Mouse (Mus musculus) forebrain, embryonic 16.5 days (tissue): ENCODE results near the gene Kcnq5. TPM values are rescaled to one million over a fixed set of nuclear protein-coding genes. Genes with fewer than 3 reads are reported as not detected.
"Not testable (repeated sequence)": the region's sequence is repeated elsewhere in the genome, so short reads cannot be mapped to it uniquely, and the experiment has no call there.

ENCODE experiments used
- ATAC-seq: fragments of 200-750 bp; cut with Nextera tagmentation; 2 replicates; pipeline ENCODE4 v1.8.0; 2017; ENCODE audit warnings: mild to moderate bottlenecking, moderate library complexity
- H3K27ac ChIP-seq: fragments of 300-500 bp; sonication (generic); 2 replicates; pipeline ENCODE4 v1.5.1; 2014; ENCODE audit warnings: low read length, control low read depth
- H3K27me3 ChIP-seq: fragments of 300-500 bp; sonication (generic); replicated peaks from 2 replicates; pipeline ENCODE4 v1.6.1; 2014; ENCODE audit warnings: low read length; ENCODE audit not compliant: control insufficient read depth, insufficient read depth
- H3K36me3 ChIP-seq: fragments of 300-500 bp; sonication (generic); 2 replicates; pipeline ENCODE4 v1.6.1; 2014; ENCODE audit not compliant: control insufficient read depth, insufficient read depth
- H3K4me1 ChIP-seq: fragments of 300-500 bp; sonication (generic); replicated peaks from 2 replicates; pipeline ENCODE4 v1.6.1; 2014; ENCODE audit warnings: low read length; ENCODE audit not compliant: control insufficient read depth, insufficient read depth
- H3K4me2 ChIP-seq: fragments of 300-500 bp; sonication (generic); 2 replicates; pipeline ENCODE4 v1.6.1; 2014; ENCODE audit warnings: mild to moderate bottlenecking, low read length, control low read depth
- H3K4me3 ChIP-seq: fragments of 300-500 bp; sonication (generic); replicated peaks from 2 replicates; pipeline ENCODE4 v1.5.1; 2014; ENCODE audit warnings: mild to moderate bottlenecking, low read length, control low read depth
- H3K9ac ChIP-seq: fragments of 300-500 bp; sonication (generic); replicated peaks from 2 replicates; pipeline ENCODE4 v1.6.1; 2014; ENCODE audit warnings: low read depth, low read length, control low read depth
- H3K9me3 ChIP-seq: fragments of 300-500 bp; sonication (generic); 2 replicates; pipeline ENCODE4 v1.6.1; 2016; ENCODE audit warnings: low read length; ENCODE audit not compliant: control insufficient read depth
- WGBS: fragments of 180-500 bp; shearing (Covaris S2); extraction: QIAGEN DNeasy Blood & Tissue Kit; methylation state at CpG from one replicate; pipeline ENCODE4 v1.1.7; 2014; 5-methylcytosine and 5-hydroxymethylcytosine counted together
- polyA plus RNA-seq: library from polyadenylated mRNA; unstranded; fragments of >200 nt; fragmentation: Nextera tagmentation; extraction: Ambion mirVana; gene quantifications from 2 replicates; pipeline ENCODE4 v1.2.1, GENCODE M21; 2015

The Kcnq5 gene
- polyA plus RNA-seq, 1 experiment from 2014 or later = 3.8 TPM

DNA sequence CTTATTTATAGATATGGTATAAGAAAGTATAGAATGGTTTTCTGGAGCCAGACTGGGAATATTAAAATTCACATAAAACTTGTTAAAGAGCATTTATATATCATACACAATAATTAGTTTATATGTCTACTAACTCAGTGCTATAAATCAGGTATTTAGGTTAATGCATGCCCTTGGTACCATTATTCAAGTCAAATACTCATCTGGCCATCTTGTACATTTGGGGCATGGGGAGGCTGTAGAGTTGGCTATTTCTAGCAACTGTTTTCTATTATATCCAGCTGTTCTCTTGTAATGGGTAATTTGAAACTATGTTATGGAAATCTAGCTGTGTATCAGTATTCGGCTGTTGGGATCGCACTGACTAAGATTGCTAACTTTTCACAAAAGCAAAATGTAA is 339.3 kb downstream of the Kcnq5 start:
- no peaks in the 10 kb centered on the region for H3K27me3 ChIP-seq
- WGBS = 93% methylated on average over 2 of the region's 2 CpGs
- no peak overlapping the region for H3K27ac ChIP-seq
- ATAC-seq = no peak
- H3K9me3 ChIP-seq = no peaks in the 10 kb centered on the region
- no peak overlapping the region for H3K9ac ChIP-seq
- no peak overlapping the region for H3K4me3 ChIP-seq
- H3K4me2 ChIP-seq = no peak overlapping the region
- H3K36me3 ChIP-seq = no peaks in the 10 kb centered on the region
- H3K4me1 ChIP-seq = no peaks in the 10 kb centered on the region

DNA sequence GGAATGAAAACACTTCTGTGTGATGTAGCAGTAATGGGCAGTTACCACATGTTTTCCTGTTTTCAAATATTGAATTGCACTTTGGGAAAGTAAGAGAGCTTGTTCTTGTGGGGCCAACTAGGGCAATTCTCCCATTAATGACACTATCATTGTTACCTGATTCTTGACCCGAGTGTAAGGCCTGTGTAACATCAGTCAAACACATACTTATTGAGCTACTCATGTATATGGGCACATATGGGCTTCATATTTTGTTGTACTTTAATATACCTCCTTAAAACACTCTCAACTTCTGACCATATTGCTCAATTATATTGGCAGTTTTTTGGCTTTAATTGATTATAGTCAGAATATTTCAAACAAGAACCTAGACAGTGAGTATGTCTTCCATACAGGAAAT is 339.7 kb downstream of the Kcnq5 start:
- no peak for ATAC-seq
- Histone ChIP-seq H3K4me1 (no peaks in the 10 kb centered on the region), H3K4me2 (no peak overlapping the region), H3K27me3 (no peaks in the 10 kb centered on the region), H3K27ac (no peak overlapping the region), H3K9me3 (no peaks in the 10 kb centered on the region), H3K9ac (no peak overlapping the region), H3K4me3 (no peak overlapping the region), H3K36me3 (no peaks in the 10 kb centered on the region)
- 94% methylated on average over 1 of the region's 1 CpGs for WGBS

DNA sequence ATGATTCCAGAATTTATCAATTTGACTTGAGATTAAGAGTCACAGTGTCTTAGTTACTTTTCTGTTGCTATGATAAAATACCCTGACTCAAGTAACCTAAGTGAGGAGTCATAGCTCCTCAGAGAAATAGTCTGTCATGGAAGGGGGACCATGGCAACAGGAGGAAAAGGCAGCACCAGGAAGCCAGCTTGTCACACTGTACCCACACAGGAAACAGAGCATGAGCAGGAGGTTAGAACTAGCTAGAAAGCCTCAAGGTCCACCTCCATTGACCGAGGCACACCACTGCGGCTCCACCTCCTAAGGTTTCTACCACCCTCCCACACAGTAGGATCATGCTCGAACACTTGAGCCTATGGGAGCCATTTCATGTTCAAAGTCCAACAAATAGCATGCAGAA is 343.0 kb downstream of the Kcnq5 start:
- Histone ChIP-seq H3K36me3 (no peaks in the 10 kb centered on the region), H3K4me2 (no peak overlapping the region), H3K27ac (no peak overlapping the region), H3K9ac (no peak overlapping the region), H3K27me3 (no peaks in the 10 kb centered on the region), H3K4me1 (no peaks in the 10 kb centered on the region), H3K4me3 (no peak overlapping the region), H3K9me3 (no peaks in the 10 kb centered on the region)
- no peak for ATAC-seq
- 96% methylated on average over 3 of the region's 3 CpGs for WGBS

DNA sequence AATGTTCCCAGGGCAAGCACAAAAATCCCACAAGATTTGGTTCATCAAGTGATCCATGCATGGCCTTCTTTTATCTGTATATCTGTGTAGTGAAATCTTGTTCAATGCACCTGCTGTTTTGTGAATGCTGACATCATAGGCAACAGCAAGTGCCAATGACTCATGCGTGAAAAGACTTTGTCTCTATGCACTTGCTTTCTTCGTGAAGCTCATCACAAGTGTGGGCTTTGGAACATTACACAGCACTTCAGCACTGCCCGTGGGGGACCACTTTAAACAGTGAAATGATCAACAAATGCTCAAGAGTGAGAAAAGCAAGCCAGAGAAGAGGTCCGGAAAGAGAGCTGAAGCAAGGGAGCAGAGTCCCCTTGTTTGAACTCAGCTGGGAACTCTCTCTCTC is 345.1 kb downstream of the Kcnq5 start:
- no peak for ATAC-seq
- H3K36me3 ChIP-seq = no peaks in the 10 kb centered on the region
- H3K27ac ChIP-seq = no peak overlapping the region
- no peaks in the 10 kb centered on the region for H3K4me1 ChIP-seq
- H3K9me3 ChIP-seq = no peaks in the 10 kb centered on the region
- 34% methylated on average over 4 of the region's 4 CpGs for WGBS
- no peaks in the 10 kb centered on the region for H3K27me3 ChIP-seq
- no peak overlapping the region for H3K9ac ChIP-seq
- H3K4me2 ChIP-seq = no peak overlapping the region
- no peak overlapping the region for H3K4me3 ChIP-seq

DNA sequence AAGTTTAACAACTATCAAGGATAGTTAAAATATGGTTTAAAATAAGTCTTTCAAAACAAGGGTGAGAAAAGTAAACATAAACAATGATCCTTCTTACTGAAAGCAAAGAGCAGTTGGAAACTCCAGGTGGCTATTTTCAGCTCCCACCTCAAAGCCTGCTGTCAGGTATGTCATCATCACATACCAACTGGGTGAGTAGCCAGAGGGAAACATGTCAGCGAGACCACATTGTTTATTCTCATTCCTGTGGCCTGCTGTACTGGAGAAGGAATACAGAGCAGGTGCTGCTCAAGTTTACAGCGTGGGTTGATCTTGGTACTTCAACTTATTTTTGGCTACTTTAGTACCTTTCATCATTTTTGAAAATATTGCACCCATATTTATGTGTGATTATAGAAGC is 347.8 kb downstream of the Kcnq5 start:
- no peak overlapping the region for H3K9ac ChIP-seq
- 81% methylated on average over 2 of the region's 2 CpGs for WGBS
- no peak overlapping the region for H3K27ac ChIP-seq
- H3K36me3 ChIP-seq = no peaks in the 10 kb centered on the region
- no peaks in the 10 kb centered on the region for H3K9me3 ChIP-seq
- no peak overlapping the region for H3K4me3 ChIP-seq
- no peaks in the 10 kb centered on the region for H3K27me3 ChIP-seq
- no peaks in the 10 kb centered on the region for H3K4me1 ChIP-seq
- H3K4me2 ChIP-seq = no peak overlapping the region
- ATAC-seq = no peak

DNA sequence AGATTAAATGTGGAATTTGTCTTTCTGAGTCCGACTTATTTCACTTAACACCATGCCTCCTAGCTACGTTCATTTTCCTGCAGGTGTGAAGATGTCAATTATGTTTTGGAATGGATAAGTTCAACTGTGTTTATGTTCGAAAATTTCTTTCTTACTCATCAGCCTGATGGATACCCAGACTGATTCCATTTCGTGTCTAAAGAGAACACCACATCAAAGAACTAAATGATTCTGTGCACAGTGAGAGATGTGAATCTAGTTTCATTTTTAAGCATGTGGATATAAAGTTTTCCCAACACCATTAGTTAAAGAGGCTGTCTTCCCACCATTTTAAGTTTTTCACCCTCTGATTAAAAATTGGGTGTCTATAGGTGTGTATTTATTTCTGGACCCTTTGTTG is 357.7 kb downstream of the Kcnq5 start:
- no peaks in the 10 kb centered on the region for H3K36me3 ChIP-seq
- no peak for ATAC-seq
- H3K9me3 ChIP-seq = no peaks in the 10 kb centered on the region
- no peak overlapping the region for H3K9ac ChIP-seq
- H3K27me3 ChIP-seq = no peaks in the 10 kb centered on the region
- H3K4me2 ChIP-seq = no peak overlapping the region
- H3K4me3 ChIP-seq = no peak overlapping the region
- 83% methylated on average over 4 of the region's 4 CpGs for WGBS
- H3K27ac ChIP-seq = no peak overlapping the region
- H3K4me1 ChIP-seq = no peaks in the 10 kb centered on the region

DNA sequence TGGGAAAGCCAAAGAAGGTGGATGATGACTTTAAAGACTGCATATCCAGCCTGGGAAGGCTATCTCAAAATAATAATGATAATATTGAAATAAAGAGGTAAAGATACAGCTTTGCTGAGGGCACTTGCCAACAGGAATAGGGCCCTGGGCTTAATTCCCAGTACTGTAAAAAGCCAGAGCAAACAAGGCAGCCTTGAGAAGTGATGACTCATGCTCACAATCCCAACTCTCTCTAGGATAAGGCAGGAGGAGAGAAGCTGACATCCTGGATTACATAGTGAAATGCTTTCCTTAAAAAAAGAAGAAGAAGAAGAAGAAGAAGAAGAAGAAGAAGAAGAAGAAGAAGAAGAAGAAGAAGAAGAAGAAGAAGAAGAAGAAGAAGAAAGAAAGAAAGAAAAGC is 359.2 kb downstream of the Kcnq5 start:
- H3K27ac ChIP-seq = no peak overlapping the region
- no peak for ATAC-seq
- no peaks in the 10 kb centered on the region for H3K9me3 ChIP-seq
- no peak overlapping the region for H3K9ac ChIP-seq
- no peak overlapping the region for H3K4me2 ChIP-seq
- no peaks in the 10 kb centered on the region for H3K36me3 ChIP-seq
- H3K4me3 ChIP-seq = no peak overlapping the region
- no peaks in the 10 kb centered on the region for H3K4me1 ChIP-seq
- no peaks in the 10 kb centered on the region for H3K27me3 ChIP-seq

DNA sequence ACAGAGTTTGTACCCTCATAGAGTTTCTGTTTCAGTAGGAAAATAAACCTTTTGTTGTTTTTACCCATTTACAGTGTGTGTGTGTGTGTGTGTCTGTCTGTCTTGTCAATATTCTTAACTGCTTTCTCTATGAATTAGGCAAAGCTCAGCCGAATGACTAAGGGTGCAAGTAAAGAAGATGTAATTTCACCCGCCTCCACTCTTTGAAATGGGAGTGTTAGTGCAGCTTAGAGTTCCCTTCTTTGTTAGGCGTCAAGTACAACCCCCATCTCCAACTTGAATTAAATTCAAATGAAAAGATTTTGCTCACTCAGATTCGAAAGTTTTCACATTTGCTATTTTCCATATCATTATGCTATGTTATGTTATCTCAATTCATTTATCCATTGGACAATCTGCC is 361.1 kb downstream of the Kcnq5 start:
- no peak overlapping the region for H3K27ac ChIP-seq
- H3K27me3 ChIP-seq = no peaks in the 10 kb centered on the region
- ATAC-seq = no peak
- H3K4me2 ChIP-seq = no peak overlapping the region
- no peaks in the 10 kb centered on the region for H3K9me3 ChIP-seq
- 57% methylated on average over 4 of the region's 4 CpGs for WGBS
- no peak overlapping the region for H3K4me3 ChIP-seq
- no peaks in the 10 kb centered on the region for H3K4me1 ChIP-seq
- H3K9ac ChIP-seq = no peak overlapping the region
- H3K36me3 ChIP-seq = no peaks in the 10 kb centered on the region

DNA sequence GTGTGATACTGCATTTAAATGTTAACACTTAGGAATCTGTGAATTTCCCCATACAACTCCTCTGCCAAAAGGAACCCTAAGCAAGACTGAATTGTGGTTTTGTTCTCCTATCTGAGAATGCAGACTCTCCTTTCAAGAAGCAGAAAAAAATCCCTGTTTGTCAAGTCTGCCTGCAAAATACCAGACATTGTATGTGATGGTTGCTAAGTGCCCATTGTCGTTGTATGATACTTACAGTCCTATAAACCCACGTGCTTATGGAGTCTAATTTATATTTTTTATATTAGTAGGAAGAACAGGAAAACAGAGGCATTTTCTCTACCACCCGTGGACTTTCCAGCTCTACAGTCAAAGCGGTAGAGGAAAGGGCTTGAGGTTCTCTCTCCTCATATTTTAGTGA is 367.9 kb downstream of the Kcnq5 start:
- Histone ChIP-seq H3K27ac (no peak overlapping the region), H3K27me3 (no peaks in the 10 kb centered on the region), H3K36me3 (no peaks in the 10 kb centered on the region), H3K4me1 (no peaks in the 10 kb centered on the region), H3K9ac (no peak overlapping the region), H3K4me2 (no peak overlapping the region), H3K4me3 (no peak overlapping the region), H3K9me3 (no peaks in the 10 kb centered on the region)
- no peak for ATAC-seq
- WGBS = 50% methylated on average over 4 of the region's 4 CpGs

DNA sequence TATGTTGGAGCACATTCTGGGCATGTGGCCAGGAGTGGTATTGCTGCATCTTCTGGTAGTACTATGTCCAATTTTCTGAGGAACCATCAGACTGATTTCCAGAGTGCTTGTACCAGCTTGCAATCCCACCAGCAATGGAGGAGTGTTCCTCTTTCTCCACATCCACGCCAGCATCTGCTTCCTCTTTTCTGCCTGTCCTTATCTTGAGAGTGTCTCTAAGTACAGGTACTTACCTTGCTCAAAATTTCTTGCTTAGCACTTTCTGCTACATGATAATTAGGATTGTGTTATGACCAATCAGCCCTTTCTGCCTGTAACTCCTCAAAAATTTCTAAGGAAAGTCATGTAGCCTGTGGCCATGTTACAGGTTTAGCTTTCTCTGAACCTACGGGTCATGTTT is 394.3 kb downstream of the Kcnq5 start:
- not testable (repeated sequence) for H3K36me3 ChIP-seq, ATAC-seq, H3K4me1 ChIP-seq

More for the DNA sequence above, 394.3 kb downstream of the Kcnq5 start:
- not testable (repeated sequence) for H3K9ac ChIP-seq, H3K27me3 ChIP-seq, H3K27ac ChIP-seq, H3K4me2 ChIP-seq, H3K9me3 ChIP-seq, H3K4me3 ChIP-seq
- WGBS = 95% methylated on average over 2 of the region's 2 CpGs
